Mouse (Mus musculus): Measurements from ENCODE around the gene Tmem265. TPM values are rescaled to one million over a fixed set of nuclear protein-coding genes. Genes with fewer than 3 reads are reported as not detected.

Tmem265 gene
- polyA plus RNA-seq, 1 experiment from 2014 or later: 8.7 TPM

DNA sequence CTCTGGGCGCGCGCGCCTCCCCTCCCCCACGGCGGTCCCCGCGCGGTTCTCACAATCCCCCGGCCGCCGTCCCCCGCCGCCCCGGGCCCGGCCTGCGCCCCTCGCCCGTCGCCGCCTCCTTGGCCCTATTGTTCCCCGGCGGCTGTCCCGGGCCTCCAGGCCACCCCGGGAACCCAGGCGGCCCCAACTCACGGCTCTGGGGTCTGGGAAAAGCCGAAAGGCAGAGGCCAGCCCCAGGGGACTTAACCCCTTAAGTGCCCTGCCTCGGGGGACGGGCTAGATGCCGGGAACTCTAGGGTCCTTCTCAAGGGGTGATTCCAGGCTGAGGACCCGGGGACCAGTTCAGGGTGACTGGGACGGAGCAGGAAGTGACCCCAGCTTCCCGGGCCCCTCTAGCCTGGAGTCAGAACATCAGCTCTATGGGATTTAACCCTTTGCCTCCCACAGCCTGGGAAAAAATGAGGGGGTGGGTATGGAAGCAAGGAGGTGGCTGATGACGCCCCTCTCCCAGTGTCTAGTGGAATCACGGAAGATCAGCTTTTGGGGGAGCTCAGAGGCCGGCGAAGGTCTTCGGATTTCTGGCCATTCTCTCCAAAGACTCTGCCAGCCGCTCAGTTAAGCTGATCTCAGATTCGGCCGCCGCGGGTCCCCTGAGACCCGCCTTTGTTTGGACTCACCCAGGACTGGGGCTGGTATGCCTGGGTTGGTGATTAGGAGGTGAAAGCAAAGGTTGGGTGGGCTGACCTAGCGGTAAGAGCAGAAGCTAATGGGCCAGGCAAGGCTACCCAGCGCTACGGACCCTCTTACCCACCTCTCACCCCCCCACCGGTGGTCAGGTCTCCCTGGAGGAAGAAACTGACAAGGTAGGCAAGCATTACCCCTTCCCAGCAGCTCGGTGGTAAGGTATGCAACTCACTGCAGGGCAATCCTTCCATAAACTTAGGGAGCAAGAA lies 54.0 kb downstream of the Tmem265 start, which contains the start of gene Zfp629:
Gene Zfp629 (minus strand): TSS at position 907 of the 953 bp plus-strand sequence.
- peak within 1 kb of the TSS; percentile 99 for H3K4me3 ChIP-seq (replicated peaks)
- ATAC-seq (replicated peaks; ENCODE audit: low FRiP score): peak; percentile 93
- WGBS: under 1% methylated on average over 50 of the region's 50 CpGs

DNA sequence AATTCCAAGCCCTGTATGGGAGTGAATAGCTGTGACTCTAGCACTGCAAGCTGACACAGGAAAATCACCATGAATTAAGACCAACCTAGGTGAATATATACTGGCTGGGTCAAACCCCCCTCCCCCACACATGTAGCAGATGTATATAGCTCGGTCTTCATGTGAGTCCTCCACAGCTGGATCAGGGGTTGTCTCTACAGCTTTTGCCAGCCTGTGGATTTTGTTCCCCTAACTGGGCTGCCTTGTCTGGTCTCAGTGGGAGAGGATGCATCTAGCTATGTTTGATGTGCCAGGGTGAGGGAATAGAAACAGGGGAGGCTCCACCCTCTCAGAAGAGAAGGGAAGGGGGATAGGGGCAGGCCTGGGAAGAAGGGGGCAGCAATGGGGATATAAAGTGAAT lies 55.1 kb downstream of the Tmem265 start:
- Histone ChIP-seq H3K27me3 (no peaks in the 10 kb centered on the region), H3K9ac (no peak overlapping the region), H3K27ac (peak overlapping the region; percentile 45; the same call in 1 of the 2 replicates), H3K4me2 (peak overlapping the region; percentile 79; the same call in 1 of the 2 replicates), H3K4me1 (peaks cover 20% of the 10 kb centered on the region), H3K9me3 (replicated peaks) (no peaks in the 10 kb centered on the region), H3K4me3 (replicated peaks) (no peak overlapping the region; the same call in 1 of the 2 replicates), H3K36me3 (peaks cover 20% of the 10 kb centered on the region)
- 62% methylated on average over 1 of the region's 1 CpGs for WGBS
- no peak for ATAC-seq (replicated peaks; ENCODE audit: low FRiP score)

More for the DNA sequence above, 54.0 kb downstream of the Tmem265 start, which contains the start of gene Zfp629:
- Histone ChIP-seq H3K4me2 (peak within 1 kb of the TSS; percentile 79), H3K4me1 (peaks cover 20% of the 10 kb centered on the region), H3K27me3 (no peaks in the 10 kb centered on the region), H3K9me3 (replicated peaks) (no peaks in the 10 kb centered on the region), H3K36me3 (peaks cover 31% of the 10 kb centered on the region), H3K9ac (peak within 1 kb of the TSS; percentile 99), H3K27ac (peak within 1 kb of the TSS; percentile 91)

Other genes with a start within 250 kb of the Tmem265 start
- 21.5 and 25.1 TPM in 2 replicates for gene Zfp768, start 215.8 kb upstream of the Tmem265 start, polyA plus RNA-seq (2015; fragmentation: Nextera tagmentation; extraction: Ambion mirVana)
- gene Zfp747, start 185.3 kb upstream of the Tmem265 start, polyA plus RNA-seq (2015; fragmentation: Nextera tagmentation; extraction: Ambion mirVana): 8.3 and 10.7 TPM in 2 replicates
- gene 9130019O22Rik, start 174.2 kb upstream of the Tmem265 start, polyA plus RNA-seq (2015; fragmentation: Nextera tagmentation; extraction: Ambion mirVana): 5.7 and 6.3 TPM in 2 replicates
- 7.1 and 8.0 TPM in 2 replicates for gene E430018J23Rik, start 167.8 kb upstream of the Tmem265 start, polyA plus RNA-seq (2015; fragmentation: Nextera tagmentation; extraction: Ambion mirVana)
- gene Zfp764, start 154.6 kb upstream of the Tmem265 start, polyA plus RNA-seq (2015; fragmentation: Nextera tagmentation; extraction: Ambion mirVana): 7.6 and 8.0 TPM in 2 replicates
- gene Zfp688, start 139.3 kb upstream of the Tmem265 start, polyA plus RNA-seq (2015; fragmentation: Nextera tagmentation; extraction: Ambion mirVana): 24.5 and 27.1 TPM in 2 replicates
- gene Zfp689, start 112.2 kb upstream of the Tmem265 start, polyA plus RNA-seq (2015; fragmentation: Nextera tagmentation; extraction: Ambion mirVana): 8.1 and 8.9 TPM in 2 replicates
- gene Prr14, start 101.8 kb upstream of the Tmem265 start, polyA plus RNA-seq (2015; fragmentation: Nextera tagmentation; extraction: Ambion mirVana): 36.0 and 47.4 TPM in 2 replicates
- gene Fbrs, start 82.2 kb upstream of the Tmem265 start, polyA plus RNA-seq (2015; fragmentation: Nextera tagmentation; extraction: Ambion mirVana): 10.2 and 11.9 TPM in 2 replicates
- 54.6 and 57.9 TPM in 2 replicates for gene Srcap, start 49.4 kb upstream of the Tmem265 start, polyA plus RNA-seq (2015; fragmentation: Nextera tagmentation; extraction: Ambion mirVana)
- 18.7 and 19.4 TPM in 2 replicates for gene Gm42715, start 41.8 kb upstream of the Tmem265 start, polyA plus RNA-seq (2015; fragmentation: Nextera tagmentation; extraction: Ambion mirVana)
- gene Phkg2, start 11.9 kb downstream of the Tmem265 start, polyA plus RNA-seq (2015; fragmentation: Nextera tagmentation; extraction: Ambion mirVana): 34.6 and 42.5 TPM in 2 replicates
- 14.1 and 16.4 TPM in 2 replicates for gene Ccdc189, start 27.2 kb downstream of the Tmem265 start, polyA plus RNA-seq (2015; fragmentation: Nextera tagmentation; extraction: Ambion mirVana)
- 47.2 and 48.3 TPM in 2 replicates for gene Rnf40, start 27.4 kb downstream of the Tmem265 start, polyA plus RNA-seq (2015; fragmentation: Nextera tagmentation; extraction: Ambion mirVana)
- gene Zfp629, start 54.4 kb downstream of the Tmem265 start, polyA plus RNA-seq (2015; fragmentation: Nextera tagmentation; extraction: Ambion mirVana): 17.2 and 18.9 TPM in 2 replicates
- gene Bcl7c, start 147.5 kb downstream of the Tmem265 start, polyA plus RNA-seq (2015; fragmentation: Nextera tagmentation; extraction: Ambion mirVana): 64.2 and 66.8 TPM in 2 replicates
- gene Ctf1, start 151.3 kb downstream of the Tmem265 start, polyA plus RNA-seq (2015; fragmentation: Nextera tagmentation; extraction: Ambion mirVana): 15.3 and 16.5 TPM in 2 replicates
- 0.31 and 0.33 TPM in 2 replicates for gene Ctf2, start 170.8 kb downstream of the Tmem265 start, polyA plus RNA-seq (2015; fragmentation: Nextera tagmentation; extraction: Ambion mirVana)
- gene Fbxl19, start 183.2 kb downstream of the Tmem265 start, polyA plus RNA-seq (2015; fragmentation: Nextera tagmentation; extraction: Ambion mirVana): 5.6 and 6.8 TPM in 2 replicates
- gene Orai3, start 208.4 kb downstream of the Tmem265 start, polyA plus RNA-seq (2015; fragmentation: Nextera tagmentation; extraction: Ambion mirVana): 25.1 and 26.7 TPM in 2 replicates
- gene Setd1a, start 215.3 kb downstream of the Tmem265 start, polyA plus RNA-seq (2015; fragmentation: Nextera tagmentation; extraction: Ambion mirVana): 23.2 and 25.9 TPM in 2 replicates
- gene Gm49388, start 224.2 kb downstream of the Tmem265 start, polyA plus RNA-seq (2015; fragmentation: Nextera tagmentation; extraction: Ambion mirVana): not detected in 2 replicates
- 23.0 and 27.6 TPM in 2 replicates for gene Hsd3b7, start 239.2 kb downstream of the Tmem265 start, polyA plus RNA-seq (2015; fragmentation: Nextera tagmentation; extraction: Ambion mirVana)